Mouse (Mus musculus) stomach, postnatal 0 days (tissue): Measurements from ENCODE around the gene Snrpg. TPM values are rescaled to one million over a fixed set of nuclear protein-coding genes. Genes with fewer than 3 reads are reported as not detected.

Experiments
- ATAC-seq: fragments of 200-750 bp; cut with Nextera tagmentation; 2 replicates; pipeline ENCODE4 v1.8.0; 2017; ENCODE audit not compliant: low FRiP score, low TSS enrichment
- DNase-seq: peaks from one replicate; pipeline ENCODE4 v3.0.0-alpha.2; 2016; ENCODE audit warnings: low spot score
- H3K27ac ChIP-seq: fragments of 300-500 bp; sonication (generic); replicated peaks from 2 replicates; pipeline ENCODE4 v1.5.1; 2014; ENCODE audit warnings: mild to moderate bottlenecking, control low read depth
- H3K27me3 ChIP-seq: fragments of 300-500 bp; sonication (generic); 2 replicates; pipeline ENCODE4 v1.6.1; 2014; ENCODE audit warnings: low read length; ENCODE audit not compliant: control insufficient read depth, insufficient read depth
- H3K36me3 ChIP-seq: fragments of 300-500 bp; sonication (generic); 2 replicates; pipeline ENCODE4 v1.6.1; 2014; ENCODE audit warnings: low read length, mixed read lengths; ENCODE audit not compliant: control insufficient read depth, insufficient read depth
- H3K4me1 ChIP-seq: fragments of 300-500 bp; sonication (generic); replicated peaks from 2 replicates; pipeline ENCODE4 v1.6.1; 2014; ENCODE audit warnings: antibody characterized with exemption; ENCODE audit not compliant: control insufficient read depth, insufficient read depth
- H3K4me2 ChIP-seq: fragments of 300-500 bp; sonication (generic); replicated peaks from 2 replicates; pipeline ENCODE4 v1.6.1; 2014; ENCODE audit warnings: low read depth, mild to moderate bottlenecking, control low read depth, moderate library complexity
- H3K4me3 ChIP-seq: fragments of 300-500 bp; sonication (generic); 2 replicates; pipeline ENCODE4 v1.5.1; 2014; ENCODE audit warnings: low read depth, low read length, control low read depth
- H3K9ac ChIP-seq: fragments of 300-500 bp; sonication (generic); 2 replicates; pipeline ENCODE4 v1.6.1; 2014; ENCODE audit warnings: mild to moderate bottlenecking, low read length, control low read depth, mixed read lengths
- H3K9me3 ChIP-seq: fragments of 300-500 bp; sonication (generic); 2 replicates; pipeline ENCODE4 v1.6.1; 2016; ENCODE audit warnings: low read length; ENCODE audit not compliant: control insufficient read depth
- CTCF ChIP-seq: IDR thresholded peaks from 2 replicates; pipeline ENCODE4 v1.5.1; 2016; ENCODE audit warnings: antibody characterized with exemption, low read depth, mild to moderate bottlenecking, moderate library complexity
- EP300 ChIP-seq: optimal IDR thresholded peaks from 2 replicates; pipeline ENCODE3; 2016; ENCODE audit warnings: antibody characterized with exemption
- WGBS: fragments of 180-500 bp; shearing (Covaris S2); extraction: QIAGEN DNeasy Blood & Tissue Kit; methylation state at CpG from one replicate; pipeline ENCODE4 v1.1.7; 2014; 5-methylcytosine and 5-hydroxymethylcytosine counted together
- polyA plus RNA-seq: library from polyadenylated mRNA; unstranded; fragments of >200 nt; fragmentation: Nextera tagmentation; extraction: Ambion mirVana; gene quantifications from 2 replicates; pipeline ENCODE4 v1.2.1, GENCODE M21; 2015

The Snrpg gene
- polyA plus RNA-seq, 1 experiment from 2014 or later: 277 TPM

- TF ChIP-seq CTCF: no peak
- no peak for TF ChIP-seq EP300
- Histone ChIP-seq H3K4me2 (no peak overlapping the region), H3K9ac (no peak overlapping the region), H3K4me3 (no peak overlapping the region), H3K36me3 (no peaks in the 10 kb centered on the region), H3K4me1 (no peaks in the 10 kb centered on the region), H3K27ac (no peak overlapping the region), H3K27me3 (no peaks in the 10 kb centered on the region), H3K9me3 (no peaks in the 10 kb centered on the region)
- DNase-seq: no peak
- 20% methylated on average over 2 of the region's 2 CpGs for WGBS
- no peak for ATAC-seq
Measured at GRCm38 (mm10) chr6:86346063-86346462, 25.0 kb upstream of the Snrpg start.

GRCm38 (mm10) chr6:86349257-86349656 lies 21.8 kb upstream of the Snrpg start:
- ATAC-seq: no peak
- no peak overlapping the region for H3K4me3 ChIP-seq
- no peak overlapping the region for H3K27ac ChIP-seq
- no peak for DNase-seq
- 59% methylated on average over 7 of the region's 7 CpGs for WGBS
- H3K9ac ChIP-seq: no peak overlapping the region
- H3K36me3 ChIP-seq: no peaks in the 10 kb centered on the region
- no peaks in the 10 kb centered on the region for H3K27me3 ChIP-seq
- TF ChIP-seq EP300 (no peak), CTCF (peak; percentile 72)
- H3K4me1 ChIP-seq: no peaks in the 10 kb centered on the region
- no peaks in the 10 kb centered on the region for H3K9me3 ChIP-seq
- H3K4me2 ChIP-seq: no peak overlapping the region

- no peaks in the 10 kb centered on the region for H3K9me3 ChIP-seq
- WGBS: 61% methylated on average over 3 of the region's 3 CpGs
- ATAC-seq (no peak), DNase-seq (no peak)
- no peaks in the 10 kb centered on the region for H3K36me3 ChIP-seq
- no peak overlapping the region for H3K9ac ChIP-seq
- H3K27me3 ChIP-seq: no peaks in the 10 kb centered on the region
- no peaks in the 10 kb centered on the region for H3K4me1 ChIP-seq
- no peak overlapping the region for H3K4me2 ChIP-seq
- no peak overlapping the region for H3K4me3 ChIP-seq
- no peak overlapping the region for H3K27ac ChIP-seq
- TF ChIP-seq CTCF (peak; percentile 30; the same call in 1 of the 2 replicates), EP300 (no peak)
Measured at GRCm38 (mm10) chr6:86354948-86355347, 16.2 kb upstream of the Snrpg start.

- Histone ChIP-seq H3K36me3 (no peaks in the 10 kb centered on the region), H3K4me3 (no peak overlapping the region), H3K4me1 (no peaks in the 10 kb centered on the region), H3K9ac (no peak overlapping the region), H3K9me3 (no peaks in the 10 kb centered on the region), H3K27ac (no peak overlapping the region), H3K27me3 (no peaks in the 10 kb centered on the region), H3K4me2 (no peak overlapping the region)
- TF ChIP-seq CTCF (no peak), EP300 (no peak)
- ATAC-seq: no peak
- 69% methylated on average over 9 of the region's 9 CpGs for WGBS
- DNase-seq: no peak
Measured at GRCm38 (mm10) chr6:86356956-86357355, 14.1 kb upstream of the Snrpg start.

GRCm38 (mm10) chr6:86360691-86361090 lies 10.4 kb upstream of the Snrpg start:
- Histone ChIP-seq H3K9me3 (no peaks in the 10 kb centered on the region), H3K27ac (no peak overlapping the region), H3K36me3 (no peaks in the 10 kb centered on the region), H3K4me2 (no peak overlapping the region), H3K27me3 (no peaks in the 10 kb centered on the region), H3K4me3 (no peak overlapping the region), H3K4me1 (no peaks in the 10 kb centered on the region), H3K9ac (no peak overlapping the region)
- no peak for DNase-seq
- WGBS: 65% methylated on average over 7 of the region's 7 CpGs
- ATAC-seq: no peak
- TF ChIP-seq CTCF: no peak
- no peak for TF ChIP-seq EP300

- DNase-seq (no peak), ATAC-seq (no peak)
- no peak overlapping the region for H3K9ac ChIP-seq
- H3K36me3 ChIP-seq: no peaks in the 10 kb centered on the region
- no peaks in the 10 kb centered on the region for H3K9me3 ChIP-seq
- H3K4me3 ChIP-seq: no peak overlapping the region
- H3K27me3 ChIP-seq: no peaks in the 10 kb centered on the region
- 88% methylated on average over 7 of the region's 7 CpGs for WGBS
- no peaks in the 10 kb centered on the region for H3K4me1 ChIP-seq
- no peak overlapping the region for H3K4me2 ChIP-seq
- H3K27ac ChIP-seq: no peak overlapping the region
- no peak for TF ChIP-seq EP300
- peak; percentile 40 for TF ChIP-seq CTCF
Measured at GRCm38 (mm10) chr6:86361373-86361772, 9.7 kb upstream of the Snrpg start.
